Mouse (Mus musculus) colon, adult 2 months (tissue): ENCODE data around the gene Gm8922. TPM values are rescaled to one million over a fixed set of nuclear protein-coding genes. Genes with fewer than 3 reads are reported as not detected.

Source experiments
- polyA plus RNA-seq: library from polyadenylated mRNA; depleted of rRNA; stranded (reverse); fragments of >200 nt; gene quantifications from 2 replicates; pipeline ENCODE4 v1.2.3, GENCODE M21; 2012; rRNA removed

The Gm8922 gene
- polyA plus RNA-seq = not detected in 2 replicates

DNA sequence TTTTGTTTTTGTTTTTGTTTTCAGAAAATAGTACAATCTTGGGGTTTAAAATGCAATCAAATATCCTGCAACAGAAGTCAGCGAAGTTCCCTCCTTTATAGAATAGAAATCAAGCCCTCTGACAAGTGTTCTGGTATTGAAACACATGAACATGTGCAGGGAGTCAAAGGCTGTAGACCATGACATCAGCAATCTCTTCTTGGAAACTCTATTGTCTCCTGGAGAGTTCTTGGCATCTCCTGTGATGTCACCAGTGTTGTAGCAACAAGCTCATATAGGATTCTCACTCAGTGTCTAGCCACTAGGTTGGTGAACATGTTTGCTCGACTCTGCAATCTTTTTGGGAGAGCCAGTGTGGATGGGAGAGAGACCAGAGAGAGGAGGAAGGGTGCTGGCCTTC lies at the start of gene Gm8922:
Gene Gm8922, plus strand, starts transcription at position 301 of the 400 bp plus-strand sequence.

Other genes starting within 250 kb of the Gm8922 start
- gene Gm8906, start 179.3 kb upstream of the Gm8922 start, polyA plus RNA-seq = not detected in 2 replicates
- not detected in 2 replicates for gene Gm6460, start 87.0 kb upstream of the Gm8922 start, polyA plus RNA-seq
- not detected in 2 replicates for gene Gm8926, start 88.6 kb downstream of the Gm8922 start, polyA plus RNA-seq
- not detected in 2 replicates for gene Gm6465, start 163.6 kb downstream of the Gm8922 start, polyA plus RNA-seq
- gene 4933402N22Rik, start 236.1 kb downstream of the Gm8922 start, polyA plus RNA-seq = not detected in 2 replicates